Mouse (Mus musculus) testis, adult 2 months (tissue): ENCODE measurements around the gene Sar1a.

Experiments used
- CTCF ChIP-seq: fragments of 200-500 bp; IDR thresholded peaks from 2 replicates; pipeline ENCODE4 v1.5.1; 2012; ENCODE audit warnings: low read depth, mild to moderate bottlenecking, inconsistent platforms, low read length, moderate library complexity; ENCODE audit not compliant: control insufficient read depth, insufficient read depth, insufficient replicate concordance
- POLR2A ChIP-seq: fragments of 200-500 bp; IDR thresholded peaks from 2 replicates; pipeline ENCODE4 v1.6.1; 2012; ENCODE audit warnings: low read depth, mild to moderate bottlenecking, inconsistent platforms, low read length, moderate library complexity; ENCODE audit not compliant: control insufficient read depth

DNA sequence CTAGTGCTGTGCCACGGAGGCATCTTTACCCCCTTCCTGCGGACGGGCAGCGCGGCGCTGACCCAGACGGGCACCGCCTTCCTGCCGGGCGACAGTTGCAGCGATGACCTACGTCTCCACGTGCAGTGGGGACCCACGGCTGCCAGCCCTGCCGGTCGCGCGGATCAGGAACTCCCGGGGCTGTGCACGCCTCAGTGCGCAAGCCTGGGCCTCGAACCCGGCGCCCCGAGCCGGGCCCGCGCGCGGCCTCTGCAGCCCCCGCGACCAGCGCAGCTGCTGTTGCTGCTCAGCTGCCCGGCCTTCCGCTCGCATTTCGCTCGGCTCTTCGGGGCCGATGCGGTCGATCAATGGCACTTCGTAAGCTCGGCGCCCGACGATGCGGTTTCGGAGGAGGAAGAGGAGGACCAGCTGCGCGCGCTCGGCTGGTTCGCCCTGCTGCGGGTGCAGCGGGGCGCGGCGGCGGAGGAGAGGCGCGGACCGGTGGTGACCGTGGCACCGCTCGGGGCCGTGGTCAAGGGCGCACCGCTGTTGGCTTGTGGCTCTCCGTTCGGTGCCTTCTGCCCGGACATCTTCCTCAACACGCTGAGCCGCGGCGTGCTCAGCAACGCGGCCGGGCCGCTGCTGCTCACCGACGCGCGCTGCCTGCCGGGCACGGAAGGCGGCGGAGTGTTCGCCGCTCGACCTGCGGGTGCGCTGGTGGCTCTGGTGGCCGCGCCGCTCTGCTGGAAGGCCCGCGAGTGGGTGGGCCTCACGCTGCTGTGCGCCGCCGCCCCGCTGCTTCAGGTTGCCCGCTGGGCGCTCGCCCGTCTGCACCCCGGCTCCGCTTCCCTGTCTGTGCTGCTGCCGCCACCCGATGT is 15.8 kb downstream of the Sar1a start:
- TF ChIP-seq POLR2A (no peak; the same call in 1 of the 2 replicates), CTCF (no peak)
